Mouse (Mus musculus) bone marrow macrophage, adult 2 months (primary cell): ENCODE data around the gene Sbno1.

ENCODE experiments used
- CTCF ChIP-seq: IDR thresholded peaks from 2 replicates; pipeline ENCODE4 v1.5.1; 2012; ENCODE audit warnings: low read depth, mild to moderate bottlenecking, low read length, moderate library complexity
- POLR2A ChIP-seq: IDR thresholded peaks from 2 replicates; pipeline ENCODE4 v1.6.1; 2012; ENCODE audit warnings: mild to moderate bottlenecking, low read depth, low read length, borderline replicate concordance

GRCm38 (mm10) chr5:124442628-124443027 lies 16.8 kb upstream of the Sbno1 start:
- TF ChIP-seq CTCF (no peak), POLR2A (no peak)
